Mouse (Mus musculus): ENCODE results near the gene Scgb1b7. TPM values are rescaled to one million over a fixed set of nuclear protein-coding genes. Genes with fewer than 3 reads are reported as not detected.
"Not testable (repeated sequence)": the region's sequence is repeated elsewhere in the genome, so short reads cannot be mapped to it uniquely, and the experiment has no call there.

The Scgb1b7 gene
- polyA plus RNA-seq (2014; fragmentation: Nextera tagmentation; extraction: Ambion mirVana) = not detected in 2 replicates

- not testable (repeated sequence) for ATAC-seq (ENCODE audit: low FRiP score, low TSS enrichment); H3K4me2 ChIP-seq (replicated peaks; ENCODE audit: low read depth, low read length); H3K9me3 ChIP-seq (ENCODE audit: control insufficient read depth, low read length); H3K27ac ChIP-seq (ENCODE audit: low read depth, low read length); H3K4me1 ChIP-seq (ENCODE audit: control insufficient read depth, insufficient read depth, low read length); H3K4me3 ChIP-seq (ENCODE audit: low read length); H3K36me3 ChIP-seq (ENCODE audit: control insufficient read depth, insufficient read depth, low read length); H3K27me3 ChIP-seq (ENCODE audit: control insufficient read depth, insufficient read depth, low read length); H3K9ac ChIP-seq (ENCODE audit: low read depth, low read length)
- WGBS = 86% methylated on average over 3 of the region's 5 CpGs
Observed at GRCm38 (mm10) chr7:31712365-31712764, at the start of gene Scgb1b7. Gene Scgb1b7 (plus strand): TSS chr7:31712665.

- not testable (repeated sequence) for ATAC-seq (ENCODE audit: low FRiP score, low TSS enrichment); H3K36me3 ChIP-seq (ENCODE audit: control insufficient read depth, insufficient read depth, low read length); H3K9ac ChIP-seq (ENCODE audit: low read depth, low read length); H3K9me3 ChIP-seq (ENCODE audit: control insufficient read depth, low read length); H3K4me2 ChIP-seq (replicated peaks; ENCODE audit: low read depth, low read length); H3K4me3 ChIP-seq (ENCODE audit: low read length); H3K4me1 ChIP-seq (ENCODE audit: control insufficient read depth, insufficient read depth, low read length); H3K27me3 ChIP-seq (ENCODE audit: control insufficient read depth, insufficient read depth, low read length); H3K27ac ChIP-seq (ENCODE audit: low read depth, low read length)
Observed at GRCm38 (mm10) chr7:31705657-31706056, 6.8 kb upstream of the Scgb1b7 start, which contains the start of gene Scgb2b7. Gene Scgb2b7 (minus strand): TSS chr7:31705757.

Other genes starting within 250 kb of the Scgb1b7 start
- gene Scgb2b7, start 6.9 kb upstream of the Scgb1b7 start, polyA plus RNA-seq (2014; fragmentation: Nextera tagmentation; extraction: Ambion mirVana) = not detected in 2 replicates

Data from kidney, embryonic 14.5 days (tissue).